Mouse (Mus musculus) liver, embryonic 13.5 days (tissue): Measurements from ENCODE around the gene Pkn1. TPM values are rescaled to one million over a fixed set of nuclear protein-coding genes. Genes with fewer than 3 reads are reported as not detected.

Source experiments
- ATAC-seq: fragments of 200-750 bp; cut with Nextera tagmentation; 2 replicates; pipeline ENCODE4 v1.8.0; 2017; ENCODE audit warnings: low read depth, mild to moderate bottlenecking, moderate number of reproducible peaks, moderate library complexity
- DNase-seq: peaks from one replicate; pipeline ENCODE4 v3.0.0; 2022
- H3K27ac ChIP-seq: fragments of 300-500 bp; sonication (generic); 2 replicates; pipeline ENCODE4 v1.5.1; 2015; ENCODE audit warnings: moderate library complexity, mild to moderate bottlenecking, inconsistent platforms
- H3K27me3 ChIP-seq: fragments of 300-500 bp; sonication (generic); 2 replicates; pipeline ENCODE4 v1.6.1; 2015; ENCODE audit warnings: mild to moderate bottlenecking, inconsistent platforms
- H3K36me3 ChIP-seq: fragments of 300-500 bp; sonication (generic); 2 replicates; pipeline ENCODE4 v1.6.1; 2015; ENCODE audit warnings: mild to moderate bottlenecking, inconsistent platforms
- H3K4me1 ChIP-seq: fragments of 300-500 bp; sonication (generic); replicated peaks from 2 replicates; pipeline ENCODE4 v1.6.1; 2015; ENCODE audit warnings: inconsistent platforms
- H3K4me2 ChIP-seq: fragments of 300-500 bp; sonication (generic); 2 replicates; pipeline ENCODE4 v1.6.1; 2015; ENCODE audit warnings: inconsistent platforms, mild to moderate bottlenecking, moderate library complexity
- H3K4me3 ChIP-seq: fragments of 300-500 bp; sonication (generic); replicated peaks from 2 replicates; pipeline ENCODE4 v1.5.1; 2015; ENCODE audit warnings: mild to moderate bottlenecking, inconsistent platforms
- H3K9ac ChIP-seq: fragments of 300-500 bp; sonication (generic); 2 replicates; pipeline ENCODE4 v1.6.1; 2015; ENCODE audit warnings: mild to moderate bottlenecking, inconsistent platforms
- H3K9me3 ChIP-seq: fragments of 300-500 bp; sonication (generic); replicated peaks from 2 replicates; pipeline ENCODE4 v1.6.1; 2016; ENCODE audit warnings: inconsistent platforms
- WGBS: fragments of 180-500 bp; shearing (Covaris S2); methylation state at CpG from one replicate; pipeline ENCODE4 v1.1.7; 2015; ENCODE audit not compliant: insufficient replicate concordance; 5-methylcytosine and 5-hydroxymethylcytosine counted together
- microRNA-seq: library from miRNA; unstranded; fragments of <30 nt; microRNA quantifications from one replicate; pipeline ENCODE4, GENCODE M21; 2016
- polyA plus RNA-seq: library from polyadenylated mRNA; unstranded; fragments of >200 nt; fragmentation: Nextera tagmentation; extraction: Ambion mirVana; gene quantifications from 2 replicates; pipeline ENCODE4 v1.2.1, GENCODE M21; 2015

Gene Pkn1
- polyA plus RNA-seq, 1 experiment from 2014 or later: 11.8 TPM

- Histone ChIP-seq H3K4me2 (no peak overlapping the region), H3K27ac (no peak overlapping the region), H3K9me3 (no peaks in the 10 kb centered on the region), H3K4me1 (peaks cover 37% of the 10 kb centered on the region), H3K9ac (no peak overlapping the region), H3K27me3 (no peaks in the 10 kb centered on the region), H3K4me3 (no peak overlapping the region), H3K36me3 (no peaks in the 10 kb centered on the region)
- 85% methylated on average over 9 of the region's 9 CpGs for WGBS
- no peak for ATAC-seq
- DNase-seq: no peak
Measured at GRCm38 (mm10) chr8:83619568-83620285, 79.3 kb downstream of the Pkn1 start.

GRCm38 (mm10) chr8:83618566-83618965 lies 80.4 kb downstream of the Pkn1 start:
- no peak for ATAC-seq
- peaks cover 26% of the 10 kb centered on the region for H3K4me1 ChIP-seq
- H3K4me2 ChIP-seq: no peak overlapping the region
- H3K9me3 ChIP-seq: no peaks in the 10 kb centered on the region
- H3K27me3 ChIP-seq: no peaks in the 10 kb centered on the region
- H3K4me3 ChIP-seq: no peak overlapping the region
- H3K27ac ChIP-seq: no peak overlapping the region
- no peak for DNase-seq
- H3K36me3 ChIP-seq: peaks cover 9% of the 10 kb centered on the region
- 88% methylated on average over 2 of the region's 2 CpGs for WGBS
- no peak overlapping the region for H3K9ac ChIP-seq

GRCm38 (mm10) chr8:83617111-83617510 lies 81.9 kb downstream of the Pkn1 start:
- no peak overlapping the region for H3K4me2 ChIP-seq
- H3K9ac ChIP-seq: no peak overlapping the region
- DNase-seq: no peak
- 68% methylated on average over 2 of the region's 2 CpGs for WGBS
- ATAC-seq: no peak
- no peak overlapping the region for H3K27ac ChIP-seq
- peaks cover 24% of the 10 kb centered on the region for H3K36me3 ChIP-seq
- H3K9me3 ChIP-seq: no peaks in the 10 kb centered on the region
- peaks cover 18% of the 10 kb centered on the region for H3K4me1 ChIP-seq
- no peak overlapping the region for H3K4me3 ChIP-seq
- H3K27me3 ChIP-seq: no peaks in the 10 kb centered on the region

GRCm38 (mm10) chr8:83616625-83617024 lies 82.4 kb downstream of the Pkn1 start:
- Histone ChIP-seq H3K36me3 (peaks cover 28% of the 10 kb centered on the region), H3K9me3 (no peaks in the 10 kb centered on the region), H3K4me3 (no peak overlapping the region), H3K4me2 (no peak overlapping the region), H3K9ac (no peak overlapping the region), H3K4me1 (peaks cover 18% of the 10 kb centered on the region), H3K27me3 (no peaks in the 10 kb centered on the region), H3K27ac (no peak overlapping the region)
- no peak for ATAC-seq
- no peak for DNase-seq

Small RNAs within 50 kb of the gene (microRNA-seq; reads per million reads assigned to microRNA genes)
- not detected for gene Mir1668

Other genes with a start within 250 kb of the Pkn1 start
- 75.5 and 95.5 TPM in 2 replicates for gene Scoc, start 240.8 kb downstream of the Pkn1 start, polyA plus RNA-seq
- not detected in 2 replicates for gene Olfr370, start 163.4 kb downstream of the Pkn1 start, polyA plus RNA-seq
- 268 and 288 TPM in 2 replicates for gene Ndufb7, start 132.5 kb downstream of the Pkn1 start, polyA plus RNA-seq
- gene Tecr, start 91.2 kb downstream of the Pkn1 start, polyA plus RNA-seq: 334 and 348 TPM in 2 replicates
- gene Dnajb1, start 91.0 kb downstream of the Pkn1 start, polyA plus RNA-seq: 54.5 and 59.6 TPM in 2 replicates
- 61.3 and 64.3 TPM in 2 replicates for gene Gipc1, start 46.5 kb downstream of the Pkn1 start, polyA plus RNA-seq
- gene Ptger1, start 32.5 kb downstream of the Pkn1 start, polyA plus RNA-seq: 0.06 and 0.32 TPM in 2 replicates
- gene Ddx39, start 16.0 kb upstream of the Pkn1 start, polyA plus RNA-seq: 291 and 294 TPM in 2 replicates
- gene Adgre5, start 42.1 kb upstream of the Pkn1 start, polyA plus RNA-seq: 8.9 and 11.1 TPM in 2 replicates
- 1.5 and 1.7 TPM in 2 replicates for gene Adgrl1, start 200.9 kb upstream of the Pkn1 start, polyA plus RNA-seq